Mouse (Mus musculus): Measurements from ENCODE around the gene Tgm7. TPM values are rescaled to one million over a fixed set of nuclear protein-coding genes. Genes with fewer than 3 reads are reported as not detected.
"Not testable (repeated sequence)": the region's sequence is repeated elsewhere in the genome, so short reads cannot be mapped to it uniquely, and the experiment has no call there.

Gene Tgm7
- polyA plus RNA-seq, 1 experiment from 2014 or later: not detected

GRCm38 (mm10) chr2:121132822-121133221 lies 23.2 kb upstream of the Tgm7 start:
- 0 out of 2 replicates have a peak, but pooled peaks cover 2% of the 10 kb centered on the region for H3K9me3 ChIP-seq (ENCODE audit: control insufficient read depth, low read length)
- no peak overlapping the region for H3K27ac ChIP-seq (ENCODE audit: low read depth, low read length)
- 63% methylated on average over 1 of the region's 1 CpGs for WGBS
- no peak overlapping the region for H3K4me2 ChIP-seq
- no peak for DNase-seq (ENCODE audit: low spot score)
- no peak overlapping the region for H3K4me3 ChIP-seq (ENCODE audit: low read depth, low read length)
- H3K4me1 ChIP-seq (replicated peaks; ENCODE audit: control insufficient read depth, insufficient read depth, low read length): no peaks in the 10 kb centered on the region
- H3K27me3 ChIP-seq (replicated peaks; ENCODE audit: control insufficient read depth, insufficient read depth, low read length): no peaks in the 10 kb centered on the region
- H3K9ac ChIP-seq (ENCODE audit: low read depth, low read length): no peak overlapping the region
- no peak for ATAC-seq (replicated peaks; ENCODE audit: low FRiP score)
- H3K36me3 ChIP-seq (ENCODE audit: control insufficient read depth, insufficient read depth, low read length): no peaks in the 10 kb centered on the region

- Histone ChIP-seq H3K9me3 (ENCODE audit: control insufficient read depth, low read length) (no peaks in the 10 kb centered on the region), H3K4me2 (no peak overlapping the region), H3K36me3 (ENCODE audit: control insufficient read depth, insufficient read depth, low read length) (no peaks in the 10 kb centered on the region), H3K27me3 (replicated peaks; ENCODE audit: control insufficient read depth, insufficient read depth, low read length) (no peaks in the 10 kb centered on the region), H3K9ac (ENCODE audit: low read depth, low read length) (no peak overlapping the region), H3K4me3 (ENCODE audit: low read depth, low read length) (no peak overlapping the region), H3K4me1 (replicated peaks; ENCODE audit: control insufficient read depth, insufficient read depth, low read length) (no peaks in the 10 kb centered on the region), H3K27ac (ENCODE audit: low read depth, low read length) (no peak overlapping the region)
- DNase-seq (ENCODE audit: low spot score) (no peak), ATAC-seq (replicated peaks; ENCODE audit: low FRiP score) (no peak)
- WGBS: 63% methylated on average over 9 of the region's 9 CpGs
Measured at GRCm38 (mm10) chr2:121128865-121129620, 19.4 kb upstream of the Tgm7 start.

DNA sequence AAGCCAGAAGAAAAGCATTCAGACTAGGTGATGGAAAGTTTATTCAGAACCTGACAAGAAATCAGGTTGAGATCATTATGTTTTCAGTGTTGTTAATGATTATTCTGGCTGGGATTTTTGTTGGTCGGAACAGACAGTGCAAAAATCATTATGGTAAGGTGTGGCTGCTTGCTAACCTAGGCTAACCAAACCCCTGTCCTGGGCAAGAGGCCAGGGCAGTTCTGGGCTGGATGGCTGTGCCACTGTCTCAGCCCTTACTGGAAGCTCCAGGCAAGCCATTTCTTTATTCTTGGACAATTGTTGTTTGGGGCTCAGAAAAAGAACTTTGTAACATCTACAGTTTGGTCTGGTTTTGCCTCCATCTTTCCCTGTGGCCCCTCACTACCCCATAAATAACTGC lies 17.9 kb upstream of the Tgm7 start:
- no peaks in the 10 kb centered on the region for H3K36me3 ChIP-seq (ENCODE audit: control insufficient read depth, insufficient read depth, low read length)
- H3K4me3 ChIP-seq (ENCODE audit: low read depth, low read length): no peak overlapping the region
- H3K9me3 ChIP-seq (ENCODE audit: control insufficient read depth, low read length): no peaks in the 10 kb centered on the region
- H3K4me2 ChIP-seq: no peak overlapping the region
- DNase-seq (ENCODE audit: low spot score) (no peak), ATAC-seq (replicated peaks; ENCODE audit: low FRiP score) (no peak)
- no peak overlapping the region for H3K27ac ChIP-seq (ENCODE audit: low read depth, low read length)
- H3K9ac ChIP-seq (ENCODE audit: low read depth, low read length): no peak overlapping the region
- 82% methylated on average over 1 of the region's 1 CpGs for WGBS
- no peaks in the 10 kb centered on the region for H3K27me3 ChIP-seq (replicated peaks; ENCODE audit: control insufficient read depth, insufficient read depth, low read length)
- no peaks in the 10 kb centered on the region for H3K4me1 ChIP-seq (replicated peaks; ENCODE audit: control insufficient read depth, insufficient read depth, low read length)

- not testable (repeated sequence) for H3K4me2 ChIP-seq; H3K36me3 ChIP-seq (ENCODE audit: control insufficient read depth, insufficient read depth, low read length); H3K27me3 ChIP-seq (replicated peaks; ENCODE audit: control insufficient read depth, insufficient read depth, low read length); H3K9me3 ChIP-seq (ENCODE audit: control insufficient read depth, low read length); H3K4me3 ChIP-seq (ENCODE audit: low read depth, low read length); H3K4me1 ChIP-seq (replicated peaks; ENCODE audit: control insufficient read depth, insufficient read depth, low read length); ATAC-seq (replicated peaks; ENCODE audit: low FRiP score); H3K27ac ChIP-seq (ENCODE audit: low read depth, low read length); DNase-seq (ENCODE audit: low spot score); H3K9ac ChIP-seq (ENCODE audit: low read depth, low read length)
- 87% methylated on average over 5 of the region's 5 CpGs for WGBS
Measured at GRCm38 (mm10) chr2:121126302-121126701, 16.7 kb upstream of the Tgm7 start.

DNA sequence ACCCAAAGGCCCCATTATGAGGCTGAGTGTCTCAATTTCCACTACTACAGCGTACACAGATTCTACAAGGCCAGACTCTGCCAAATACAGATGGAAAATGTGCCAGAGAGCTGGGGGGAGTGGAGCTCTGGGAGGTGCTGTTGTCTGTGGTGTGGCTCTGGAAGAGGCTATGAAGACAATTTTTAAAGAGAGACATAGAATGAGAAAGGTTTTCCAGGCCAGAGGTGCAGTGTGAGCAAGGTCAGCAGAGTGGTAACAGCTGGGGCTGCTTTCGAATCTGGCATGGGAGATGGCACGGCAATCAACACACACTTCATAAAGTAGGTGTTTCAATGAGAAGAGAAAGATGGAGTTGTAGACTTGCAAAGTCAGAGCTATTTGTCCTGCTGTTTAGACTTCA lies 9.7 kb upstream of the Tgm7 start:
- no peaks in the 10 kb centered on the region for H3K9me3 ChIP-seq (ENCODE audit: control insufficient read depth, low read length)
- H3K9ac ChIP-seq (ENCODE audit: low read depth, low read length): no peak overlapping the region
- no peaks in the 10 kb centered on the region for H3K36me3 ChIP-seq (ENCODE audit: control insufficient read depth, insufficient read depth, low read length)
- H3K4me1 ChIP-seq (replicated peaks; ENCODE audit: control insufficient read depth, insufficient read depth, low read length): no peaks in the 10 kb centered on the region
- DNase-seq (ENCODE audit: low spot score): no peak
- H3K27ac ChIP-seq (ENCODE audit: low read depth, low read length): no peak overlapping the region
- ATAC-seq (replicated peaks; ENCODE audit: low FRiP score): no peak
- H3K4me2 ChIP-seq: no peak overlapping the region
- no peaks in the 10 kb centered on the region for H3K27me3 ChIP-seq (replicated peaks; ENCODE audit: control insufficient read depth, insufficient read depth, low read length)
- 80% methylated on average over 3 of the region's 3 CpGs for WGBS
- no peak overlapping the region for H3K4me3 ChIP-seq (ENCODE audit: low read depth, low read length)

DNA sequence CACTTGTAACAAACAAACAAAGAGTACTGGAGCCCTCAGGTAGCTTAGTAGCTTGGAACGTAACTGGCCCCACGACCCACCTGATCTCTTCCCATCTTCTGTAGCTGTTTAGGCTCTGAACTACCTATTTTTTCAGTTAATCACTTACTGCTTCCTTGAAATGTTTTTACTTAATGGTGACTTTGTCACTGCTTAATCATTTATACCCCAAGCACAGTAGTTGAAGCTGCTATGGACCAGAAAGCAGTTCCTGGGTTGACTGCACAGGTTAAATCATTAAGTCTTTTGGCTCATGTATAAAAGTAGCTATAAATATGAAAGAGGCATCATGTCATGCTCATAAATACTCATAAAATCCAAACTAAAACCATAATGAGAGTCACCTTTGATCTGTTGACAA lies 5.8 kb upstream of the Tgm7 start:
- H3K27me3 ChIP-seq (replicated peaks; ENCODE audit: control insufficient read depth, insufficient read depth, low read length): no peaks in the 10 kb centered on the region
- no peak for DNase-seq (ENCODE audit: low spot score)
- H3K4me2 ChIP-seq: no peak overlapping the region
- no peaks in the 10 kb centered on the region for H3K36me3 ChIP-seq (ENCODE audit: control insufficient read depth, insufficient read depth, low read length)
- H3K4me1 ChIP-seq (replicated peaks; ENCODE audit: control insufficient read depth, insufficient read depth, low read length): no peaks in the 10 kb centered on the region
- no peak overlapping the region for H3K9ac ChIP-seq (ENCODE audit: low read depth, low read length)
- no peak for ATAC-seq (replicated peaks; ENCODE audit: low FRiP score)
- no peak overlapping the region for H3K27ac ChIP-seq (ENCODE audit: low read depth, low read length)
- no peaks in the 10 kb centered on the region for H3K9me3 ChIP-seq (ENCODE audit: control insufficient read depth, low read length)
- no peak overlapping the region for H3K4me3 ChIP-seq (ENCODE audit: low read depth, low read length)
- WGBS: 91% methylated on average over 2 of the region's 2 CpGs

GRCm38 (mm10) chr2:121105940-121106339 lies 3.7 kb downstream of the Tgm7 start:
- no peaks in the 10 kb centered on the region for H3K9me3 ChIP-seq (ENCODE audit: control insufficient read depth, low read length)
- DNase-seq (ENCODE audit: low spot score) (no peak), ATAC-seq (replicated peaks; ENCODE audit: low FRiP score) (no peak)
- no peak overlapping the region for H3K4me3 ChIP-seq (ENCODE audit: low read depth, low read length)
- H3K27ac ChIP-seq (ENCODE audit: low read depth, low read length): no peak overlapping the region
- no peak overlapping the region for H3K4me2 ChIP-seq
- H3K9ac ChIP-seq (ENCODE audit: low read depth, low read length): no peak overlapping the region
- no peaks in the 10 kb centered on the region for H3K4me1 ChIP-seq (replicated peaks; ENCODE audit: control insufficient read depth, insufficient read depth, low read length)
- H3K36me3 ChIP-seq (ENCODE audit: control insufficient read depth, insufficient read depth, low read length): no peaks in the 10 kb centered on the region
- H3K27me3 ChIP-seq (replicated peaks; ENCODE audit: control insufficient read depth, insufficient read depth, low read length): no peaks in the 10 kb centered on the region

DNA sequence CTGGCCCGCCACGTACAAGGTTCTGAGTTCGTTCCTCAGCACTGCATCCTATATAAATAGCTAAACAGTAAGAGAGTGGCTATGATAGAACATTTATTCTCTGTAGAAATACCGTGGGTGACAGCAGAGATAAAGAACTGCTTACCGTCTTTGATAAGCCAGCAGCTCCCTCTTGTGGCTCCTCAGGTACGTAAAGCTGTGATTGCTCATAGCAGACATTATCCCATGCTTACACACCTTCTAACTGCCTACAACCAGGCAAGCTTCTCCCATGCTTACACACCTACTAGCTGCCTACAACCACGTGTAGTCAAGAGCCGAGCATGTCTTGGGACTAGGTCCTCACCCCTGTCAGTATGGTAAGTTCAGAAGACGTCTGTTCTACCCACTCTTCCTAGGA lies 7.5 kb downstream of the Tgm7 start:
- Histone ChIP-seq H3K9ac (ENCODE audit: low read depth, low read length) (no peak overlapping the region), H3K4me1 (replicated peaks; ENCODE audit: control insufficient read depth, insufficient read depth, low read length) (no peaks in the 10 kb centered on the region), H3K9me3 (ENCODE audit: control insufficient read depth, low read length) (no peaks in the 10 kb centered on the region), H3K27me3 (replicated peaks; ENCODE audit: control insufficient read depth, insufficient read depth, low read length) (no peaks in the 10 kb centered on the region), H3K4me3 (ENCODE audit: low read depth, low read length) (no peak overlapping the region), H3K36me3 (ENCODE audit: control insufficient read depth, insufficient read depth, low read length) (no peaks in the 10 kb centered on the region), H3K27ac (ENCODE audit: low read depth, low read length) (no peak overlapping the region), H3K4me2 (no peak overlapping the region)
- no peak for ATAC-seq (replicated peaks; ENCODE audit: low FRiP score)
- WGBS: 20% methylated on average over 9 of the region's 9 CpGs
- no peak for DNase-seq (ENCODE audit: low spot score)

DNA sequence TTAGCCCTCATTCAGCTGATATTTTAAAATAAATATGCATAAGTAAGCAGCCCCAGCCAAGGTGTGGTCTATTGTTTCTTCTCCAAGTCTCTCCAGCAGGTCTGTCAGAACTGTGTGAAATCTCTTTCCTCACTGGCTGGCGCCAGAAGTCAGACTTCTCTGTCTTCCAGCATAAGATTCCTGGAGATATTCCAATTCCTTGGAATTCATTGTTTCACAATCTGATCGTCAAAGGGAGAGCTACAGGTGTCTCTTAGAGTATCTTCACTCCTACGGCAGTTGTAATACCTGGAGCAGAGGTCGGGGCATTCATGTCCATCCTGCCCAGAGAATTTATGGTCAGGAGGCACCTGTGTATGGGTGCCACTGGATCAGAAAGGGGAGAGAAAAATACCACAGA lies 19.8 kb downstream of the Tgm7 start:
- Histone ChIP-seq H3K27ac (ENCODE audit: low read depth, low read length) (no peak overlapping the region), H3K4me1 (replicated peaks; ENCODE audit: control insufficient read depth, insufficient read depth, low read length) (no peaks in the 10 kb centered on the region), H3K4me2 (no peak overlapping the region), H3K27me3 (replicated peaks; ENCODE audit: control insufficient read depth, insufficient read depth, low read length) (no peaks in the 10 kb centered on the region), H3K9me3 (ENCODE audit: control insufficient read depth, low read length) (no peaks in the 10 kb centered on the region), H3K36me3 (ENCODE audit: control insufficient read depth, insufficient read depth, low read length) (no peaks in the 10 kb centered on the region), H3K9ac (ENCODE audit: low read depth, low read length) (no peak overlapping the region), H3K4me3 (ENCODE audit: low read depth, low read length) (no peak overlapping the region)
- DNase-seq (ENCODE audit: low spot score) (no peak), ATAC-seq (replicated peaks; ENCODE audit: low FRiP score) (no peak)
- 71% methylated on average over 4 of the region's 4 CpGs for WGBS
